Mouse (Mus musculus) neural tube, embryonic 11.5 days (tissue): ENCODE data around the gene 1700029J07Rik. TPM values are rescaled to one million over a fixed set of nuclear protein-coding genes. Genes with fewer than 3 reads are reported as not detected.

Experiments used
- polyA plus RNA-seq: library from polyadenylated mRNA; unstranded; fragments of >200 nt; fragmentation: Nextera tagmentation; extraction: Ambion mirVana; gene quantifications from 2 replicates; pipeline ENCODE4 v1.2.1, GENCODE M21; 2014

The 1700029J07Rik gene
- polyA plus RNA-seq, 1 experiment from 2014 or later = 2.3 TPM

Other genes with a start within 250 kb of the 1700029J07Rik start
- gene Pdlim3, start 89.8 kb downstream of the 1700029J07Rik start, polyA plus RNA-seq = 11.3 and 13.1 TPM in 2 replicates
- gene Ccdc110, start 40.6 kb downstream of the 1700029J07Rik start, polyA plus RNA-seq = not detected in 2 replicates
- 55.7 and 56.7 TPM in 2 replicates for gene Ufsp2, start 276 bp upstream of the 1700029J07Rik start, polyA plus RNA-seq
- 0.21 and 0.47 TPM in 2 replicates for gene Lrp2bp, start 24.1 kb upstream of the 1700029J07Rik start, polyA plus RNA-seq
- gene Ankrd37, start 30.5 kb upstream of the 1700029J07Rik start, polyA plus RNA-seq = 13.4 and 15.6 TPM in 2 replicates
- 20.1 and 22.1 TPM in 2 replicates for gene Cfap97, start 176.5 kb upstream of the 1700029J07Rik start, polyA plus RNA-seq
- gene Snx25, start 176.9 kb upstream of the 1700029J07Rik start, polyA plus RNA-seq = 6.5 and 8.5 TPM in 2 replicates
- gene Slc25a4, start 236.0 kb upstream of the 1700029J07Rik start, polyA plus RNA-seq = 539 and 548 TPM in 2 replicates